Mouse (Mus musculus) kidney, postnatal 4 days (tissue): Measurements from ENCODE around the gene Galm.

Experiments
- DNase-seq, 2 experiments: peaks; one replicate each; pipeline ENCODE4 v3.0.0; 2021; ENCODE audit warnings: mixed read lengths in 2 of 2

Galm gene

GRCm38 (mm10) chr17:80129387-80129786 is 2.1 kb downstream of the Galm start:
- DNase-seq: no peak

GRCm38 (mm10) chr17:80130718-80131430 is 3.6 kb downstream of the Galm start:
- DNase-seq: no peak

- DNase-seq: no peak
These were observed 4.1 kb downstream of the Galm start for GRCm38 (mm10) chr17:80131431-80131766.

GRCm38 (mm10) chr17:80131838-80132237 is 4.6 kb downstream of the Galm start:
- DNase-seq: peak in 1 of 2 experiments; percentile 33

GRCm38 (mm10) chr17:80132502-80132901 is 5.2 kb downstream of the Galm start:
- no peak for DNase-seq

GRCm38 (mm10) chr17:80138434-80139162 is 11.3 kb downstream of the Galm start:
- DNase-seq: peak; percentile 42 to 52

GRCm38 (mm10) chr17:80139753-80140444 is 12.6 kb downstream of the Galm start:
- DNase-seq: no peak

GRCm38 (mm10) chr17:80143478-80144232 is 16.4 kb downstream of the Galm start:
- DNase-seq: no peak

- DNase-seq: no peak
These were observed 17.9 kb downstream of the Galm start for GRCm38 (mm10) chr17:80145210-80145609.

- no peak for DNase-seq
These were observed 18.5 kb downstream of the Galm start for GRCm38 (mm10) chr17:80145771-80146170.

GRCm38 (mm10) chr17:80148053-80148994 is 21.1 kb downstream of the Galm start:
- DNase-seq: peak; percentile 81 to 86

- DNase-seq: no peak
These were observed 21.7 kb downstream of the Galm start for GRCm38 (mm10) chr17:80148995-80149388.

GRCm38 (mm10) chr17:80151353-80151752 is 24.1 kb downstream of the Galm start:
- DNase-seq: no peak

GRCm38 (mm10) chr17:80152767-80153630 is 25.7 kb downstream of the Galm start:
- no peak for DNase-seq

- no peak for DNase-seq
These were observed 26.4 kb downstream of the Galm start for GRCm38 (mm10) chr17:80153631-80154030.

- no peak for DNase-seq
These were observed 29.6 kb downstream of the Galm start for GRCm38 (mm10) chr17:80156905-80157304.

GRCm38 (mm10) chr17:80157489-80157888 is 30.2 kb downstream of the Galm start:
- no peak for DNase-seq

- DNase-seq: peak; percentile 81 to 86
These were observed 33.2 kb downstream of the Galm start for GRCm38 (mm10) chr17:80160454-80160853.

- no peak for DNase-seq
These were observed 36.7 kb downstream of the Galm start for GRCm38 (mm10) chr17:80163991-80164390.

GRCm38 (mm10) chr17:80165741-80166140 is 38.5 kb downstream of the Galm start:
- peak in 1 of 2 experiments; percentile 21 for DNase-seq

GRCm38 (mm10) chr17:80166346-80166745 is 39.1 kb downstream of the Galm start:
- DNase-seq: no peak
